Mouse (Mus musculus) central nervous system, embryonic 11.5 days (tissue): ENCODE data around the gene Slc25a17. TPM values are rescaled to one million over a fixed set of nuclear protein-coding genes. Genes with fewer than 3 reads are reported as not detected.

Experiments used
- polyA plus RNA-seq: library from polyadenylated mRNA; depleted of rRNA; stranded (reverse); fragments of >200 nt; gene quantifications from 2 replicates; pipeline ENCODE4 v1.2.3, GENCODE M21; 2012; rRNA removed

The Slc25a17 gene
- 62.4 and 84.3 TPM in 2 replicates for polyA plus RNA-seq

GRCm38 (mm10) chr15:81360345-81361021 is at the start of gene Slc25a17:
Gene Slc25a17, minus strand, starts transcription at chr15:81360812.

DNA sequence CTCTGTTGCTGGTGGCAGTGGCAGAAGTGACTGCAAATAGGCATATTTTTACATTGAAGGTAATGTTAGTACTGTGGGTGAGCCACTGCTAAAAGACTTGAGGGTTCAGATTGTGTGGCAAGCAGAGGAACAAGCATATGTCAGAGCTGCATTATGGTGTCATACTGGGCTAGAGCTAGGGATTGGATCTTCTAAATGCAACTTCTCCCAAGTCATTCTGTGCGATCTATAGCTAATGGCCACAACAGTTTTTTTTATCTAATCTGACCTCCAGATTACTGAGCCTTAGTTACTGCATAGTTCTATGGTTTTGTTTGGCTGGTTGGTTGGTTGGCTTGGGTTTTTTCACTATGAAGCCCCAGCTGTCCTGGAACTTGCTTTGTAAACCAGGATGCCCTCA is 47.6 kb upstream of the Slc25a17 start, which contains the start of gene Dnajb7:
Dnajb7 (minus strand) TSS at position 101 of the 400 bp plus-strand sequence.

DNA sequence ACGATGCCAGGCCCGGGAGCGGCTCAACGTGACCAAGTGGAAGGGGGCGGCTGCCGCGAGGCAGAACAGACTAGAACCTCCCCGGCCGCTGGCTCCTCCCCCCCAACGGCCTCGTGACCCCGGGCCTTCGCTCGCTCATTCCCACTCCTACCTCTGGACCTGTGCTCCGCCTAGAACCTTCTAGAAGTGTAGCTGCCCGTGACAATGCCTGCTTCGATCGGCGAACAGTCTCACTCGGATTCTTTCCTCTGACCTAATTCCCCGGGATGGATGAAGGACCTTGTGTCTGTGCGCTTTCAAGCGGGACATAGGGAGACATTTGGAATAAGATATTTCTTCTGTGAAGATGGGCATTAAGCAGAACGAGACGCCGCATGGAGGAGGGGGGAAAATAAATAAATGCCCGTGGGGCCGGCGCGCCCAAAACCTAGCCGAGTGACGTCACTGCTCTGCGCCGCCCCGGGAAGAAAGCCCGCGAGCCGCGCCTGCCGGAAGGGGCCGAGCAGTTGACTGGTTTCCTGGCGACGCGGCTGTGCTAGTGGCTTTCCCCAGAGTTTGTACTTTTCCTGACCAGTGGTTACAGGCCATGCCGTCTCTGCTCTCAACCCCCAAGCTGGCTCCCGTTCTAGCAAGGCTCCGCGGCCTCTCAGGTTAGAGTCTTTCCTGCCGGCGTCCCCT is 39.2 kb upstream of the Slc25a17 start, which contains the start of the genes St13 and Xpnpep3:
St13 (minus strand) TSS at position 440 of the 678 bp plus-strand sequence.
Xpnpep3 (plus strand) TSS at position 501 of the 678 bp plus-strand sequence.

Other genes with a start within 250 kb of the Slc25a17 start
- 20.9 and 22.8 TPM in 2 replicates for gene Mrtfa, start 170.1 kb downstream of the Slc25a17 start, polyA plus RNA-seq
- gene Mchr1, start 125.3 kb downstream of the Slc25a17 start, polyA plus RNA-seq: 0.31 and 0.77 TPM in 2 replicates
- gene St13, start 39.3 kb upstream of the Slc25a17 start, polyA plus RNA-seq: 123 and 279 TPM in 2 replicates
- gene Xpnpep3, start 39.3 kb upstream of the Slc25a17 start, polyA plus RNA-seq: 6.0 and 9.5 TPM in 2 replicates
- not detected in 2 replicates for gene Dnajb7, start 47.5 kb upstream of the Slc25a17 start, polyA plus RNA-seq
- 245 and 304 TPM in 2 replicates for gene Rbx1, start 105.5 kb upstream of the Slc25a17 start, polyA plus RNA-seq
- 43.5 and 52.3 TPM in 2 replicates for gene Ep300, start 224.5 kb upstream of the Slc25a17 start, polyA plus RNA-seq